ENCODE assay signal across 8 mouse cellular contexts in the genomic region with DNA sequence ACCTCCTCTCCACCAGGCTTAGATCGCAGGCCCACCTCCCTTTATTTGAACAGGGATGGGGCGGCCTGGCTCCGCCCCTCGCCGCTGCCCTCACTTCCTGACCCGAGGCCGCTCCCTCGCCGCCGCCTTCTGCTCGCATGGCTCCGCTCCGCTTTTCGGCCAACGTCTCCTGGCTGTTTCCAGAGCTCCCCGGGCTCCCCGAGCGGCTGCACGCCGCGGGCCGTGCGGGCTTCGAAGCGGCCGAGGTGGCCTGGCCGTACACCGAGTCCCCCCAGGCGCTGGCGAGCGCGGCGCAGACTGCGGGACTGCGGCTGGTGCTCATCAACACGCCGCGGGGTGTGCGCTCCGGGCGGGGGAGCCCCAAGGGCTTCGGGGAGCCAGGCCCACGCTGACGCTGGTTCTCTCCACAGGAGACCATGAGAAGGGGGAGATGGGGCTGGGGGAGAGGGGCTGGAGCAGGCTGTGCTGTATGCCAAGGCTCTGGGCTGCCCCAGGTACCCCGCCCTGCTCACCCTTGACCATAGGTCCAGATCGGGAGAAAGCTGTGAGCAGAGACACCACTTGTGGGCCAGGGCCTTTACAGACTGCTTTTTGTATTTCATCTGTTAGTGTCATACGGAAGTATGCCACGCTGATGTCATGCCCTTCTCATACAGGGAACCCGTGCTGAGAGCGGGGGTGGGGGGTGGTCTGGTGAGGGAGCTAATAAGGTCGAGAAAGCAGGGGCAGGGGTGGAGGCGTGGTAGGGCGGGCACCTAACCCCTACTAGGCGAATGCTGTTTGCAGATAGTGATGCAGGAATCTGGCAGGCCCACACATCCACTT. TPM values are rescaled to one million over a fixed set of nuclear protein-coding genes. Genes with fewer than 3 reads are reported as not detected.
A peak's percentile ranks its signal among the peaks of the same experiment; 100 is the strongest.
DNase-seq lines count a peak whose midpoint lies in the region; ATAC-seq and TF ChIP-seq lines count a peak whose summit lies in the region.

No protein-coding gene starts in this region.

- ATAC-seq in intestine, postnatal 0 days, result peak; percentile 28; the same call in 1 of the 2 replicates
- peak; percentile 84 for ATAC-seq in limb, embryonic 13.5 days (ENCODE audit: low FRiP score, low read depth)
- peak; percentile 88 for ATAC-seq in midbrain, embryonic 13.5 days

- peak overlapping the region; percentile 86 for H3K4me3 ChIP-seq in embryonic facial prominence, embryonic 10.5 days
- peak overlapping the region; percentile 66 for H3K4me3 ChIP-seq in intestine, postnatal 0 days (ENCODE audit: low read depth, low read length)
- peak overlapping the region; percentile 75 for H3K4me3 ChIP-seq in limb, embryonic 13.5 days
- peak overlapping the region; percentile 60 for H3K4me3 ChIP-seq in midbrain, embryonic 13.5 days (replicated peaks)

- peaks cover 23% of the 10 kb centered on the region for H3K4me1 ChIP-seq in embryonic facial prominence, embryonic 10.5 days
- no peaks in the 10 kb centered on the region for H3K4me1 ChIP-seq in intestine, postnatal 0 days (replicated peaks; ENCODE audit: control insufficient read depth, insufficient read depth, low read length)
- H3K4me1 ChIP-seq in limb, embryonic 13.5 days, result peaks cover 14% of the 10 kb centered on the region
- H3K4me1 ChIP-seq in midbrain, embryonic 13.5 days (replicated peaks), result peaks cover 19% of the 10 kb centered on the region

- peaks cover 39% of the 10 kb centered on the region for H3K36me3 ChIP-seq in embryonic facial prominence, embryonic 10.5 days (replicated peaks)
- H3K36me3 ChIP-seq in intestine, postnatal 0 days (ENCODE audit: control insufficient read depth, insufficient read depth), result peaks cover 31% of the 10 kb centered on the region
- H3K36me3 ChIP-seq in limb, embryonic 13.5 days, result peaks cover 39% of the 10 kb centered on the region
- H3K36me3 ChIP-seq in midbrain, embryonic 13.5 days, result peaks cover 38% of the 10 kb centered on the region

- no peaks in the 10 kb centered on the region for H3K27me3 ChIP-seq in embryonic facial prominence, embryonic 10.5 days (replicated peaks; ENCODE audit: low read depth, poor library complexity, severe bottlenecking)
- no peaks in the 10 kb centered on the region for H3K27me3 ChIP-seq in intestine, postnatal 0 days (replicated peaks; ENCODE audit: control insufficient read depth, insufficient read depth, low read length)
- no peaks in the 10 kb centered on the region for H3K27me3 ChIP-seq in limb, embryonic 13.5 days
- H3K27me3 ChIP-seq in midbrain, embryonic 13.5 days, result no peaks in the 10 kb centered on the region

- peak; percentile 78 for DNase-seq in 416B (ENCODE audit: low read depth)
- peak; percentile 83 for DNase-seq in adrenal gland, postnatal 14 days
- DNase-seq in embryonic facial prominence, embryonic 10.5 days (ENCODE audit: low spot score), result peak; percentile 85
- DNase-seq in heart, adult 11 months, result peak; percentile 98
- DNase-seq in spleen, adult 12 weeks (ENCODE audit: low spot score), result peak; percentile 63

- no peak for TF ChIP-seq CTCF in intestine, postnatal 0 days (IDR thresholded peaks at IDR 0.05; ENCODE audit: low read depth)

- peak overlapping the region; percentile 65 for H3K9ac ChIP-seq in intestine, postnatal 0 days (ENCODE audit: low read depth, low read length)
- peak overlapping the region; percentile 90 for H3K9ac ChIP-seq in limb, embryonic 13.5 days
- H3K9ac ChIP-seq in midbrain, embryonic 13.5 days (replicated peaks), result peak overlapping the region; percentile 83

- peak overlapping the region; percentile 89 for H3K4me2 ChIP-seq in intestine, postnatal 0 days (replicated peaks; ENCODE audit: low read depth)
- H3K4me2 ChIP-seq in limb, embryonic 13.5 days (replicated peaks), result peak overlapping the region; percentile 95
- H3K4me2 ChIP-seq in midbrain, embryonic 13.5 days (replicated peaks), result peak overlapping the region; percentile 86

- peak overlapping the region; percentile 94 for H3K27ac ChIP-seq in embryonic facial prominence, embryonic 10.5 days (replicated peaks)
- H3K27ac ChIP-seq in intestine, postnatal 0 days (ENCODE audit: low read depth, low read length), result peak overlapping the region; percentile 92
- peak overlapping the region; percentile 89 for H3K27ac ChIP-seq in limb, embryonic 13.5 days
- peak overlapping the region; percentile 91 for H3K27ac ChIP-seq in midbrain, embryonic 13.5 days

- WGBS in embryonic facial prominence, embryonic 10.5 days, result under 1% methylated on average over 54 of the region's 54 CpGs
- WGBS in intestine, postnatal 0 days, result 1% methylated on average over 54 of the region's 54 CpGs
- WGBS in limb, embryonic 13.5 days, result under 1% methylated on average over 52 of the region's 54 CpGs
- WGBS in midbrain, embryonic 13.5 days, result 2% methylated on average over 49 of the region's 54 CpGs

- no peaks in the 10 kb centered on the region for H3K9me3 ChIP-seq in embryonic facial prominence, embryonic 10.5 days
- no peaks in the 10 kb centered on the region for H3K9me3 ChIP-seq in intestine, postnatal 0 days (ENCODE audit: control insufficient read depth)
- H3K9me3 ChIP-seq in limb, embryonic 13.5 days, result no peaks in the 10 kb centered on the region
- H3K9me3 ChIP-seq in midbrain, embryonic 13.5 days, result no peaks in the 10 kb centered on the region

RNA-seq across cellular contexts. Expression of gene Szt2, which starts 49.0 kb away (rescaled TPM):
- total RNA-seq in adrenal gland, postnatal 14 days (2021), result 18.3 and 22.5 TPM in 2 replicates
- polyA plus RNA-seq in embryonic facial prominence, embryonic 10.5 days (2016; fragmentation: Nextera tagmentation; extraction: Ambion mirVana), result 8.2 and 9.4 TPM in 2 replicates
- polyA plus RNA-seq in intestine, postnatal 0 days (2015; fragmentation: Nextera tagmentation; extraction: Ambion mirVana), result 2.8 and 4.2 TPM in 2 replicates
- 8.8 and 10.6 TPM in 2 replicates for polyA plus RNA-seq in limb, embryonic 13.5 days (2015; fragmentation: Nextera tagmentation; extraction: Ambion mirVana)
- 11.0 and 11.4 TPM in 2 replicates for polyA plus RNA-seq in midbrain, embryonic 13.5 days (2015; fragmentation: Nextera tagmentation; extraction: Ambion mirVana)

RNA-seq across cellular contexts. Expression of gene Med8, which starts 49.0 kb away (rescaled TPM):
- total RNA-seq in adrenal gland, postnatal 14 days (2021), result 65.7 and 67.9 TPM in 2 replicates
- 152 and 155 TPM in 2 replicates for polyA plus RNA-seq in embryonic facial prominence, embryonic 10.5 days (2016; fragmentation: Nextera tagmentation; extraction: Ambion mirVana)
- polyA plus RNA-seq in intestine, postnatal 0 days (2015; fragmentation: Nextera tagmentation; extraction: Ambion mirVana), result 71.8 and 76.0 TPM in 2 replicates
- 108 and 116 TPM in 2 replicates for polyA plus RNA-seq in limb, embryonic 13.5 days (2015; fragmentation: Nextera tagmentation; extraction: Ambion mirVana)
- polyA plus RNA-seq in midbrain, embryonic 13.5 days (2015; fragmentation: Nextera tagmentation; extraction: Ambion mirVana), result 124 and 130 TPM in 2 replicates

Comparison
In these comparisons a context has a peak if more than half of its experiments do, and no peak if none do; other contexts are left out.
1. Peak in every context shown above with its lines: DNase-seq, ATAC-seq, H3K4me3 ChIP-seq and H3K27ac ChIP-seq.
2. ATAC-seq: peak in every context shown above with its lines; median percentile 88 in midbrain, embryonic 13.5 days; 84 in limb, embryonic 13.5 days; 28 in intestine, postnatal 0 days.